Comparison of ENCODE assay signal across 23 mouse cellular contexts in genomic region chr8:123017143-123017542, GRCm38 (mm10). TPM values are rescaled to one million over a fixed set of nuclear protein-coding genes. Genes with fewer than 3 reads are reported as not detected.
DNase-seq lines count a peak whose midpoint lies in the region; ATAC-seq and TF ChIP-seq lines count a peak whose summit lies in the region.
"Had no signal": no experiment of that assay in that cellular context is flagged by ENCODE, and none has a peak within 500 bp of the region (broad histone marks: within the 10 kb centered on the region; RNA-seq: fewer than 3 reads in every experiment).

No protein-coding gene starts in this region.

- no peak overlapping the region for H3K4me3 ChIP-seq in gastrocnemius, adult 2 months
- peak overlapping the region; percentile 38 for H3K4me3 ChIP-seq in megakaryocyte, embryonic 14.5 days (replicated peaks)
- no peak overlapping the region for H3K4me3 ChIP-seq in stomach, embryonic 15.5 days (replicated peaks)
- H3K4me3 ChIP-seq: embryonic facial prominence, embryonic 12.5 days; embryonic facial prominence, embryonic 15.5 days; forebrain, embryonic 15.5 days; heart, embryonic 10.5 days; heart, embryonic 13.5 days had no signal

- peaks cover 45% of the 10 kb centered on the region for H3K36me3 ChIP-seq in megakaryocyte, embryonic 14.5 days (replicated peaks; ENCODE audit: low read length)
- H3K36me3 ChIP-seq in stomach, embryonic 15.5 days: no peaks in the 10 kb centered on the region
- H3K36me3 ChIP-seq: embryonic facial prominence, embryonic 15.5 days; forebrain, embryonic 15.5 days had no signal

- intact Hi-C loops in gastrocnemius, adult 2 months (cut with DNase I): no loop called here
- intact Hi-C loops in gastrocnemius, postnatal 36 days (cut with DNase I): no loop called here

- no peaks in the 10 kb centered on the region for H3K27me3 ChIP-seq in megakaryocyte, embryonic 14.5 days (replicated peaks)
- H3K27me3 ChIP-seq in stomach, embryonic 15.5 days (replicated peaks): no peaks in the 10 kb centered on the region
- H3K27me3 ChIP-seq: embryonic facial prominence, embryonic 12.5 days; embryonic facial prominence, embryonic 15.5 days; forebrain, embryonic 15.5 days; heart, embryonic 13.5 days had no signal

- H3K9me3 ChIP-seq in megakaryocyte, embryonic 14.5 days: no peaks in the 10 kb centered on the region
- no peaks in the 10 kb centered on the region for H3K9me3 ChIP-seq in stomach, embryonic 15.5 days
- H3K9me3 ChIP-seq: embryonic facial prominence, embryonic 12.5 days; embryonic facial prominence, embryonic 15.5 days; forebrain, embryonic 15.5 days; heart, embryonic 10.5 days; heart, embryonic 13.5 days had no signal

- H3K4me2 ChIP-seq in stomach, embryonic 15.5 days: no peak overlapping the region
- H3K4me2 ChIP-seq: embryonic facial prominence, embryonic 12.5 days; embryonic facial prominence, embryonic 15.5 days; forebrain, embryonic 15.5 days; heart, embryonic 13.5 days; hindbrain, embryonic 14.5 days had no signal

- TF ChIP-seq CTCF in gastrocnemius, adult 2 months (IDR thresholded peaks at IDR 0.05): no peak

- 67% methylated on average over 4 of the region's 4 CpGs for WGBS in stomach, embryonic 15.5 days

- no peak overlapping the region for H3K9ac ChIP-seq in stomach, embryonic 15.5 days
- H3K9ac ChIP-seq: embryonic facial prominence, embryonic 12.5 days; embryonic facial prominence, embryonic 15.5 days; forebrain, embryonic 15.5 days; heart, embryonic 13.5 days; hindbrain, embryonic 14.5 days had no signal

- peaks cover 84% of the 10 kb centered on the region for H3K4me1 ChIP-seq in megakaryocyte, embryonic 14.5 days
- H3K4me1 ChIP-seq in stomach, embryonic 15.5 days: peaks cover 39% of the 10 kb centered on the region

- ATAC-seq in megakaryocyte, adult 5-6 weeks (ENCODE audit: poor library complexity, severe bottlenecking): no peak
- ATAC-seq in stomach, embryonic 15.5 days (ENCODE audit: insufficient read depth, low FRiP score, low read depth): no peak
- ATAC-seq: forebrain, embryonic 15.5 days; hindbrain, postnatal 0 days had no signal

- H3K27ac ChIP-seq in gastrocnemius, adult 2 months: peak overlapping the region; percentile 80
- H3K27ac ChIP-seq in stomach, embryonic 15.5 days: peak overlapping the region; percentile 65
- H3K27ac ChIP-seq: embryonic facial prominence, embryonic 12.5 days; embryonic facial prominence, embryonic 15.5 days; forebrain, embryonic 15.5 days; heart, embryonic 10.5 days; heart, embryonic 13.5 days; hindbrain, embryonic 14.5 days; hindbrain, postnatal 0 days had no signal

- no peak for DNase-seq in gastrocnemius, adult 2 months
- no peak for DNase-seq in gastrocnemius, postnatal 36 days
- DNase-seq in T-cell, adult 2 months (ENCODE audit: low spot score): no peak
- DNase-seq in urinary bladder, postnatal 4 days (ENCODE audit: low spot score in 2 of 2): no peak
- no peak for DNase-seq in spleen, postnatal 14 days (ENCODE audit: low spot score in 2 of 2)
- DNase-seq: adrenal gland, postnatal 10 days; adrenal gland, postnatal 36 days; cerebellum, adult 18-20 months; cerebellum, adult 9-11 months; cerebellum, postnatal 25 days; gastrocnemius, postnatal 10 days; heart, postnatal 14 days; heart, postnatal 4 days had no signal

RNA-seq across cellular contexts. Expression of gene Ankrd11, which starts 24.9 kb away (rescaled TPM):
- total RNA-seq in gastrocnemius, adult 2 months (2021): 10 to 100 TPM; 60.3 to 62.1 TPM
- 10 to 100 TPM; 47.4 to 55.4 TPM for total RNA-seq in gastrocnemius, postnatal 36 days (2021)
- polyA plus RNA-seq in megakaryocyte, embryonic 14.5 days (2012; ENCODE audit: insufficient read depth, low replicate concordance): 46.9 and 49.4 TPM in 2 replicates
- 86.2 and 87.9 TPM in 2 replicates for total RNA-seq in megakaryocyte, adult 5-6 weeks (2015)
- 90.5 and 102 TPM in 2 replicates for total RNA-seq in megakaryocyte, adult 5-6 weeks (2017)
- 63.9 and 67.3 TPM in 2 replicates for polyA plus RNA-seq in stomach, embryonic 15.5 days (2015; fragmentation: Nextera tagmentation; extraction: Ambion mirVana)

RNA-seq across cellular contexts. Expression of gene Spg7, which starts 45.6 kb away (rescaled TPM):
- total RNA-seq in gastrocnemius, adult 2 months (2021): 10 to 100 TPM; 67.4 to 74.9 TPM
- 10 to 100 TPM; 60.6 to 71.8 TPM for total RNA-seq in gastrocnemius, postnatal 36 days (2021)
- polyA plus RNA-seq in megakaryocyte, embryonic 14.5 days (2012; ENCODE audit: insufficient read depth, low replicate concordance): 9.5 and 14.6 TPM in 2 replicates
- 39.2 and 40.0 TPM in 2 replicates for total RNA-seq in megakaryocyte, adult 5-6 weeks (2015)
- 34.3 and 56.2 TPM in 2 replicates for total RNA-seq in megakaryocyte, adult 5-6 weeks (2017)
- 48.2 and 50.7 TPM in 2 replicates for polyA plus RNA-seq in stomach, embryonic 15.5 days (2015; fragmentation: Nextera tagmentation; extraction: Ambion mirVana)
